23 mouse cellular contexts compared by ENCODE assay signal in genomic region chr9:58742692-58743091, GRCm38 (mm10). TPM values are rescaled to one million over a fixed set of nuclear protein-coding genes. Genes with fewer than 3 reads are reported as not detected.
DNase-seq lines count a peak whose midpoint lies in the region; ATAC-seq and TF ChIP-seq lines count a peak whose summit lies in the region.
"Had no signal": no experiment of that assay in that cellular context is flagged by ENCODE, and none has a peak within 500 bp of the region (broad histone marks: within the 10 kb centered on the region; RNA-seq: fewer than 3 reads in every experiment).

No protein-coding gene starts in this region.

- no peaks in the 10 kb centered on the region for H3K36me3 ChIP-seq in liver, postnatal 0 days (replicated peaks; ENCODE audit: insufficient read depth, low read length)
- H3K36me3 ChIP-seq in liver, embryonic 11.5 days (ENCODE audit: control insufficient read depth, insufficient read depth, low read length) = no peaks in the 10 kb centered on the region
- H3K36me3 ChIP-seq in MEL (ENCODE audit: control insufficient read depth in 1 of 2, insufficient read depth in 2 of 2, low read length in 2 of 2) = peaks cover 0 to 17% of the 10 kb centered on the region in 2 experiments; a peak in 3 of 4 replicates
- H3K36me3 ChIP-seq: embryonic facial prominence, embryonic 10.5 days; embryonic facial prominence, embryonic 12.5 days; forebrain, embryonic 15.5 days; G1E had no signal

- WGBS in liver, postnatal 0 days (ENCODE audit: insufficient replicate concordance) = 89% methylated on average over 2 of the region's 2 CpGs
- 89% methylated on average over 2 of the region's 2 CpGs for WGBS in liver, embryonic 11.5 days
- 93% methylated on average over 2 of the region's 2 CpGs for WGBS in bone marrow, adult 2 months

- H3K79me2 ChIP-seq in MEL (ENCODE audit: control insufficient read depth, insufficient read depth, low read length, poor library complexity) = peaks cover 21% of the 10 kb centered on the region

- TF ChIP-seq CTCF in layer of hippocampus, adult 2 months (conservative IDR thresholded peaks at IDR 0.05) = 0 out of 2 replicates have a peak, but pooled peaks have one; percentile 11
- TF ChIP-seq CTCF in liver, postnatal 0 days (IDR thresholded peaks at IDR 0.05; ENCODE audit: low read depth) = peak; percentile 23; the same call in 1 of the 2 replicates
- peak; percentile 35 to 59 (median 47); a peak in 5 of 6 replicates for TF ChIP-seq CTCF in MEL (IDR thresholded peaks at IDR 0.05 in 2 of 3, conservative IDR thresholded peaks at IDR 0.05 in 1 of 3; ENCODE audit: control insufficient read depth in 1 of 3, insufficient read depth in 1 of 3, low read depth in 2 of 3, low read length in 3 of 3, poor library complexity in 1 of 3, severe bottlenecking in 1 of 3)
- TF ChIP-seq CTCF in bone marrow, adult 2 months (IDR thresholded peaks at IDR 0.05; ENCODE audit: control insufficient read depth, insufficient read depth, low read length) = 0 out of 2 replicates have a peak, but pooled peaks have one; percentile 2

- no peak for TF ChIP-seq POLR2A in MEL (IDR thresholded peaks at IDR 0.05; ENCODE audit: control insufficient read depth in 1 of 2, insufficient read depth in 1 of 2, low read depth in 1 of 2, low read length in 2 of 2, poor library complexity in 1 of 2)
- no peak for TF ChIP-seq POLR2A in bone marrow, adult 2 months (IDR thresholded peaks at IDR 0.05; ENCODE audit: borderline replicate concordance, control insufficient read depth, low read depth, low read length)

- no peaks in the 10 kb centered on the region for H3K27me3 ChIP-seq in liver, postnatal 0 days (ENCODE audit: insufficient read depth, low read length)
- H3K27me3 ChIP-seq in liver, embryonic 11.5 days (replicated peaks; ENCODE audit: control insufficient read depth, insufficient read depth, low read length) = no peaks in the 10 kb centered on the region
- no peaks in the 10 kb centered on the region for H3K27me3 ChIP-seq in MEL (ENCODE audit: control insufficient read depth in 1 of 2, insufficient read depth in 2 of 2, low read length in 2 of 2)
- H3K27me3 ChIP-seq: embryonic facial prominence, embryonic 12.5 days; forebrain, embryonic 13.5 days; forebrain, embryonic 15.5 days had no signal

- H3K4me1 ChIP-seq in liver, postnatal 0 days (ENCODE audit: insufficient read depth) = no peaks in the 10 kb centered on the region
- peaks cover 7% of the 10 kb centered on the region; the same call in 1 of the 2 replicates for H3K4me1 ChIP-seq in liver, embryonic 11.5 days (replicated peaks; ENCODE audit: control insufficient read depth, insufficient read depth, low read length)
- peaks cover 4 to 13% of the 10 kb centered on the region in 2 experiments for H3K4me1 ChIP-seq in MEL (ENCODE audit: control insufficient read depth in 1 of 2, insufficient read depth in 2 of 2, low read length in 2 of 2)
- no peaks in the 10 kb centered on the region for H3K4me1 ChIP-seq in bone marrow, adult 2 months (ENCODE audit: control insufficient read depth, insufficient read depth, low read length)
- H3K4me1 ChIP-seq: embryonic facial prominence, embryonic 12.5 days had no signal

- no peak overlapping the region for H3K4me3 ChIP-seq in layer of hippocampus, adult 2 months
- no peak overlapping the region for H3K4me3 ChIP-seq in liver, postnatal 0 days (ENCODE audit: low read depth, low read length)
- no peak overlapping the region for H3K4me3 ChIP-seq in liver, embryonic 11.5 days (ENCODE audit: low read depth, low read length)
- H3K4me3 ChIP-seq in MEL (ENCODE audit: control insufficient read depth in 1 of 2, insufficient read depth in 1 of 2, low read depth in 2 of 2, low read length in 2 of 2) = no peak overlapping the region
- H3K4me3 ChIP-seq in bone marrow, adult 2 months (replicated peaks; ENCODE audit: control insufficient read depth, low read depth, low read length) = no peak overlapping the region
- H3K4me3 ChIP-seq: embryonic facial prominence, embryonic 10.5 days; embryonic facial prominence, embryonic 12.5 days; forebrain, embryonic 13.5 days; forebrain, embryonic 15.5 days had no signal

- ATAC-seq in liver, postnatal 0 days = no peak
- no peak for ATAC-seq in liver, embryonic 11.5 days (replicated peaks; ENCODE audit: low FRiP score)
- ATAC-seq: activated CD4-positive, CD25-positive, alpha-beta regulatory T cell, adult 4 months; forebrain, embryonic 13.5 days; forebrain, embryonic 15.5 days; forebrain, postnatal 0 days had no signal

- DNase-seq in layer of hippocampus, adult 2 months (ENCODE audit: low spot score in 2 of 2) = no peak
- DNase-seq in layer of hippocampus, adult 9-10 months (ENCODE audit: low spot score) = no peak
- no peak for DNase-seq in liver, postnatal 0 days
- no peak for DNase-seq in liver, embryonic 11.5 days (ENCODE audit: low spot score)
- DNase-seq in MEL (ENCODE audit: low read depth, low spot score) (peak; percentile 32), adipocyte (ENCODE audit: low spot score) (no peak)
- DNase-seq in testis, postnatal 10 days (ENCODE audit: low spot score) = no peak
- DNase-seq: adrenal gland, adult 2 months; adrenal gland, postnatal 10 days; adrenal gland, postnatal 25 days; cerebellum, adult 11-12 months; cerebellum, adult 2 months; cerebellum, adult 9-10 months; cerebellum, postnatal 10 days; cerebellum, postnatal 25 days; forebrain, postnatal 0 days had no signal

- TF ChIP-seq RAD21 in MEL (IDR thresholded peaks at IDR 0.05; ENCODE audit: low read depth, low read length) = peak; percentile 55

- no peaks in the 10 kb centered on the region for H3K9me3 ChIP-seq in liver, postnatal 0 days (ENCODE audit: low read length)
- no peaks in the 10 kb centered on the region for H3K9me3 ChIP-seq in liver, embryonic 11.5 days (ENCODE audit: control insufficient read depth, low read length)
- H3K9me3 ChIP-seq in MEL (replicated peaks; ENCODE audit: insufficient read depth, low read length) = no peaks in the 10 kb centered on the region
- H3K9me3 ChIP-seq: embryonic facial prominence, embryonic 10.5 days; embryonic facial prominence, embryonic 12.5 days; forebrain, embryonic 13.5 days; forebrain, embryonic 15.5 days; G1E had no signal

- no peak for TF ChIP-seq EP300 in liver, postnatal 0 days (IDR thresholded peaks at IDR 0.05; ENCODE audit: low read depth)
- TF ChIP-seq EP300 in MEL (IDR thresholded peaks at IDR 0.05; ENCODE audit: low read depth in 1 of 2, low read length in 2 of 2) = no peak

- no peak overlapping the region for H3K4me2 ChIP-seq in liver, postnatal 0 days (ENCODE audit: low read depth, low read length)
- no peak overlapping the region for H3K4me2 ChIP-seq in liver, embryonic 11.5 days
- H3K4me2 ChIP-seq: embryonic facial prominence, embryonic 12.5 days; forebrain, embryonic 13.5 days; forebrain, embryonic 15.5 days had no signal

- no peak overlapping the region for H3K27ac ChIP-seq in layer of hippocampus, adult 2 months
- H3K27ac ChIP-seq in liver, postnatal 0 days (ENCODE audit: low read depth) = no peak overlapping the region
- H3K27ac ChIP-seq in liver, embryonic 11.5 days (ENCODE audit: low read depth, low read length) = no peak overlapping the region
- no peak overlapping the region for H3K27ac ChIP-seq in MEL (ENCODE audit: control insufficient read depth, low read depth, low read length)
- H3K27ac ChIP-seq in bone marrow, adult 2 months (ENCODE audit: control insufficient read depth, insufficient read depth, low read depth, low read length, poor library complexity) = no peak overlapping the region
- H3K27ac ChIP-seq: embryonic facial prominence, embryonic 10.5 days; embryonic facial prominence, embryonic 12.5 days; forebrain, embryonic 13.5 days; forebrain, embryonic 15.5 days had no signal

- no peak overlapping the region for H3K9ac ChIP-seq in liver, postnatal 0 days (replicated peaks)
- H3K9ac ChIP-seq in liver, embryonic 11.5 days (ENCODE audit: low read depth, low read length) = no peak overlapping the region
- no peak overlapping the region for H3K9ac ChIP-seq in MEL (ENCODE audit: control insufficient read depth, low read depth, low read length, poor library complexity, severe bottlenecking)
- H3K9ac ChIP-seq: embryonic facial prominence, embryonic 12.5 days; forebrain, embryonic 13.5 days; forebrain, embryonic 15.5 days; forebrain, postnatal 0 days had no signal

TF ChIP-seq in MEL, 35 proteins besides CTCF, POLR2A, EP300 and RAD21:
- TF ChIP-seq GATA1 (IDR thresholded peaks at IDR 0.05; ENCODE audit: low read depth, low read length) (no peak), UBTF (IDR thresholded peaks at IDR 0.05; ENCODE audit: borderline replicate concordance, insufficient read depth, low read depth, low read length) (no peak), MXI1 (IDR thresholded peaks at IDR 0.05; ENCODE audit: low read depth, low read length) (no peak), SMC3 (IDR thresholded peaks at IDR 0.05; ENCODE audit: low read depth, low read length) (peak; percentile 61), ZC3H11A (IDR thresholded peaks at IDR 0.05; ENCODE audit: low read depth, low read length) (peak; percentile 60; the same call in 1 of the 2 replicates)

RNA-seq across cellular contexts. Expression of gene Rec114, which starts 1.1 kb away (rescaled TPM):
- total RNA-seq in layer of hippocampus, adult 2 months (2021) = 1 to 10 TPM in 1 of 2 experiments, not detected in 1; 1.5 TPM
- polyA plus RNA-seq in liver, postnatal 0 days (2015; fragmentation: Nextera tagmentation; extraction: Ambion mirVana) = 34.3 and 35.1 TPM in 2 replicates
- 14.7 and 19.1 TPM in 2 replicates for polyA plus RNA-seq in liver, embryonic 11.5 days (2014; fragmentation: Nextera tagmentation; extraction: Ambion mirVana)
- 112 and 135 TPM in 2 replicates for total RNA-seq in MEL (2012; rRNA removed)
- 100 to 1,000 TPM in 1 of 2 experiments, not detected in 1; 111 TPM for polyA plus RNA-seq in MEL (2012; ENCODE audit: insufficient read depth in 1 of 2, insufficient read length in 2 of 2, low read depth in 1 of 2, low replicate concordance in 2 of 2, missing spikeins in 1 of 2)
- polyA plus RNA-seq in bone marrow, adult 2 months (2011; ENCODE audit: insufficient read depth, insufficient read length, low replicate concordance, missing spikeins) = 62.5 and 68.2 TPM in 2 replicates
- total RNA-seq: adrenal gland, postnatal 25 days had no signal
- polyA plus RNA-seq: activated CD4-positive, CD25-positive, alpha-beta regulatory T cell, adult 4 months; G1E had no signal
